In the genomic region with DNA sequence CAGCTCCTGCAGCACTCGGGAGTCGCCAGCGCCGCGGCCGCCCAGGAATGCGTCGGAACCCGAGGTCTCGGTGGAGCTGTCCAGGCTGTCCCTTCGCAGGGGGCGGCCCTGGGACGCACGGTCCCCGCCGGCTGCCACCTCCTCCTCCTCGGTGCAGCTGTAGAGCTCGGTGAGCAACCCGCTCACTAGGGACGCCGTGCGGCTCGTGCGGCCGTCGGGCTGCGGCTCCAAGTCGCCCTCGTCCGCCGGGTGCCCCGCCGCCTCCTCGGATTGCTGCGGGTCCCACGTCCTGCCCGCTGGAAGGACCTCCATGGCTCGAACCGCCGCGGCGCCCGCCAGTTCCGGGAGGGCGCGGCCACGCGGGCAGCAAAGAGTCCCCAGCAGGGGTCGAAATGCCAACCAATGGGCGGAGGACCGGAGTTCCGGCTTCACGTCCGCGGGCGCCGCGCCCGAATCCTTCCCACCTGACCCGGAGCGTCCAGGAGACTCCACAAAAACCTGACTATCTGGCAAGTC, we compare ENCODE assay signal across 8 mouse cellular contexts. TPM values are rescaled to one million over a fixed set of nuclear protein-coding genes. Genes with fewer than 3 reads are reported as not detected.
DNase-seq lines count a peak whose midpoint lies in the region; ATAC-seq and TF ChIP-seq lines count a peak whose summit lies in the region.

A gene (minus strand): TSS at position 213 of the 516 bp plus-strand sequence.

- TF ChIP-seq POLR2A in cerebellum, adult 2 months (IDR thresholded peaks at IDR 0.05; ENCODE audit: borderline replicate concordance, insufficient read depth, low read length), result no peak

- ATAC-seq in megakaryocyte-erythroid progenitor cell, adult 5-6 weeks (replicated peaks; ENCODE audit: low FRiP score, low TSS enrichment, poor library complexity, severe bottlenecking), result peak; percentile 77

- H3K4me3 ChIP-seq in cerebellum, adult 2 months (replicated peaks; ENCODE audit: insufficient read depth, low read depth, low read length), result peak within 1 kb of the TSS; percentile 36
- peak within 1 kb of the TSS; percentile 63 for H3K4me3 ChIP-seq in limb, embryonic 10.5 days

- H3K27ac ChIP-seq in cerebellum, adult 2 months (ENCODE audit: insufficient read depth, low read length), result no peak within 1 kb of the TSS
- H3K27ac ChIP-seq in limb, embryonic 10.5 days, result peak within 1 kb of the TSS; percentile 37

- DNase-seq in left cerebral cortex, adult 18-20 months (ENCODE audit: low spot score in 2 of 2), result no peak
- DNase-seq in left cerebral cortex, adult 9 months (ENCODE audit: low spot score in 2 of 2), result no peak
- DNase-seq in cerebellum, adult 2 months, result peak; percentile 46 to 52
- DNase-seq in gastrocnemius, postnatal 14 days, result peak; percentile 53
- peak; percentile 60 for DNase-seq in induced T-regulatory cell, adult 2 months (ENCODE audit: low read depth)
- peak; percentile 72 for DNase-seq in limb, embryonic 10.5 days (ENCODE audit: low spot score)
- DNase-seq in testis, postnatal 10 days (ENCODE audit: low spot score), result peak; percentile 58

- TF ChIP-seq CTCF in cerebellum, adult 2 months (IDR thresholded peaks at IDR 0.05; ENCODE audit: borderline replicate concordance, insufficient read depth, low read depth, low read length), result no peak

- no peaks in the 10 kb centered on the region; the same call in 1 of the 2 replicates for H3K4me1 ChIP-seq in cerebellum, adult 2 months (ENCODE audit: control insufficient read depth, insufficient read depth, low read length)
- peaks cover 21% of the 10 kb centered on the region for H3K4me1 ChIP-seq in limb, embryonic 10.5 days

- WGBS in cerebellum, adult 2 months, result under 1% methylated on average over 61 of the region's 61 CpGs
- under 1% methylated on average over 59 of the region's 61 CpGs for whole genome bisulfite sequencing in limb, embryonic 10.5 days

- intact Hi-C loops in gastrocnemius, postnatal 14 days (cut with DNase I; ENCODE audit: low total_unique reads), result no loop called here

- H3K27me3 ChIP-seq in cerebellum, adult 2 months (ENCODE audit: control insufficient read depth, insufficient read depth, low read length), result peaks cover 1% of the 10 kb centered on the region; the same call in 1 of the 2 replicates
- peaks cover 54% of the 10 kb centered on the region for H3K27me3 ChIP-seq in limb, embryonic 10.5 days (ENCODE audit: low read depth, poor library complexity, severe bottlenecking)

- H3K9me3 ChIP-seq in limb, embryonic 10.5 days (replicated peaks), result no peaks in the 10 kb centered on the region

- H3K36me3 ChIP-seq in limb, embryonic 10.5 days, result no peaks in the 10 kb centered on the region

RNA-seq across cellular contexts. Expression of the gene that starts here (rescaled TPM):
- total RNA-seq in left cerebral cortex, adult 18-20 months (2021), result 10 to 100 TPM; 80.3 to 95.1 TPM
- polyA plus RNA-seq in cerebellum, adult 2 months (2012; rRNA removed), result 25.8 and 26.0 TPM in 2 replicates
- under 1 TPM; 0.31 to 0.84 TPM for total RNA-seq in gastrocnemius, postnatal 14 days (2021)
- polyA plus RNA-seq in limb, embryonic 10.5 days (2016; fragmentation: Nextera tagmentation; extraction: Ambion mirVana), result 0.26 and 0.50 TPM in 2 replicates
- total RNA-seq in megakaryocyte-erythroid progenitor cell, adult 5-6 weeks (2014; fragmentation: Nextera tagmentation), result 0.57 TPM in 1 of 2 replicates, not detected in the other
- total RNA-seq in megakaryocyte-erythroid progenitor cell, adult 5-6 weeks (2017), result 0.57 TPM in 1 of 2 replicates, not detected in the other

Comparison
In these comparisons a context has a peak if more than half of its experiments do, and no peak if none do; other contexts are left out.
1. RNA of the gene that starts here (total RNA-seq): 80.3 to 95.1 TPM in left cerebral cortex, adult 18-20 months; 0.31 to 0.84 TPM in gastrocnemius, postnatal 14 days and 0.57 TPM in megakaryocyte-erythroid progenitor cell, adult 5-6 weeks; every median in the first group is over 10 times any median in the second.
2. RNA of the gene that starts here (polyA plus RNA-seq): 25.8 to 26.0 TPM in cerebellum, adult 2 months; 0.26 to 0.50 TPM in limb, embryonic 10.5 days; every median in the first group is over 10 times any median in the second.
3. Peak in DNase-seq in gastrocnemius, postnatal 14 days; RNA of the gene not detected or under 1 TPM.
4. Peak in DNase-seq, H3K4me3 ChIP-seq and H3K27ac ChIP-seq in limb, embryonic 10.5 days; RNA of the gene not detected or under 1 TPM.
5. Peak in ATAC-seq in megakaryocyte-erythroid progenitor cell, adult 5-6 weeks; RNA of the gene not detected or under 1 TPM.
6. DNase-seq: peak in cerebellum, adult 2 months (2 of 2), induced T-regulatory cell, adult 2 months (single experiment) and testis, postnatal 10 days (single experiment); none in left cerebral cortex, adult 18-20 months (0 of 2) and left cerebral cortex, adult 9 months (0 of 2).